ENCODE assay signal across 8 mouse cellular contexts in the genomic region with DNA sequence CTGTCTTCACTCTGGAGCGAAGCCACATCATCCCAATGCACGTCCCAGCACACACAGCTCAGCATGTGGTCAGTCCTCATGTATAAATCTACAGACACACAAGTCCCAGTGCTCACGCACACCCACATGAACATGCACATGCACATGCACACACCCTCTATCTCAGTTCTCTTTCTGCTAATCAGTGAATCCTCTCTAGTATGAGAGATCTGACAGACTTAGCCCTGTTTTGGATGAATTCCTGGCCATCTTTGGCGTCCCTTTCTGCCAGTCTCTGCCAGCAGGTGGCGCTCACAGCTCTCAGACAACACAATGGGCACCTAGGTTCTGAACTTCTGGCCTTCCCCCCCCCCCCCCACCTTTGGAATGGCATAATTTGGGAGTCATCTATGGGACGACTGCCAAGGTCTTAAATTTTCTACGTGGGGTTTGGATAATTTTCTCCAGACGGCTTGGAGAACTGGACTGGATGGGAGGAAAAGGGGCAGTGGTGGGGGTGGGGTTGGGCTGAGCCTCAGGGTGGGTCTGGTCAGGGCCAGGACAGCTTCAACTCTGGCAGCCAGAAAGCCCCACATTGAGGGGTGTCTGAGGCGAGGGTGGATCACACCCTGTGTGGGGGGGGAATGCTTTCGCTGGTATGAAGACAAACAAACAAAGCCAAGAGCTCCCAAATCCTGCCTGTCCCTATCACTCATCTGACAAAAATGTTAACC.
DNase-seq lines count a peak whose midpoint lies in the region; ATAC-seq and TF ChIP-seq lines count a peak whose summit lies in the region.

No protein-coding gene starts in this region.

- ATAC-seq in lung, embryonic 16.5 days (ENCODE audit: low read depth) = peak; percentile 57

- H3K4me3 ChIP-seq in bone marrow macrophage, adult 2 months (ENCODE audit: insufficient read depth, low read length) = no peak overlapping the region
- no peak overlapping the region for H3K4me3 ChIP-seq in forebrain, embryonic 10.5 days
- H3K4me3 ChIP-seq in layer of hippocampus, adult 2 months = no peak overlapping the region
- no peak overlapping the region for H3K4me3 ChIP-seq in lung, embryonic 16.5 days (ENCODE audit: low read length)

- no peaks in the 10 kb centered on the region for H3K9me3 ChIP-seq in forebrain, embryonic 10.5 days
- no peaks in the 10 kb centered on the region for H3K9me3 ChIP-seq in lung, embryonic 16.5 days (ENCODE audit: control insufficient read depth, low read length)

- H3K36me3 ChIP-seq in forebrain, embryonic 10.5 days (replicated peaks) = no peaks in the 10 kb centered on the region
- H3K36me3 ChIP-seq in lung, embryonic 16.5 days (ENCODE audit: control insufficient read depth, insufficient read depth, low read length) = no peaks in the 10 kb centered on the region

- no peak overlapping the region for H3K27ac ChIP-seq in bone marrow macrophage, adult 2 months (ENCODE audit: insufficient read depth, low read depth, low read length)
- peak overlapping the region; percentile 40; the same call in 1 of the 2 replicates for H3K27ac ChIP-seq in forebrain, embryonic 10.5 days
- H3K27ac ChIP-seq in layer of hippocampus, adult 2 months = no peak overlapping the region
- H3K27ac ChIP-seq in lung, embryonic 16.5 days (ENCODE audit: low read length) = no peak overlapping the region

- H3K27me3 ChIP-seq in forebrain, embryonic 10.5 days (ENCODE audit: poor library complexity, severe bottlenecking) = peaks cover 100% of the 10 kb centered on the region
- peaks cover 4% of the 10 kb centered on the region; the same call in 1 of the 2 replicates for H3K27me3 ChIP-seq in lung, embryonic 16.5 days (ENCODE audit: control insufficient read depth, insufficient read depth, low read depth, low read length)

- TF ChIP-seq POLR2A in bone marrow macrophage, adult 2 months (IDR thresholded peaks at IDR 0.05; ENCODE audit: borderline replicate concordance, low read depth, low read length) = no peak

- H3K4me1 ChIP-seq in bone marrow macrophage, adult 2 months (ENCODE audit: control insufficient read depth, insufficient read depth, low read length) = no peaks in the 10 kb centered on the region
- peaks cover 47% of the 10 kb centered on the region for H3K4me1 ChIP-seq in forebrain, embryonic 10.5 days
- H3K4me1 ChIP-seq in lung, embryonic 16.5 days (replicated peaks; ENCODE audit: control insufficient read depth, insufficient read depth, low read length) = peaks cover 21% of the 10 kb centered on the region

- WGBS in forebrain, embryonic 10.5 days = 24% methylated on average over 10 of the region's 10 CpGs
- 18% methylated on average over 10 of the region's 10 CpGs for WGBS in lung, embryonic 16.5 days

- peak; percentile 97 for TF ChIP-seq CTCF in bone marrow macrophage, adult 2 months (IDR thresholded peaks at IDR 0.05; ENCODE audit: low read depth, low read length)
- peak; percentile 80 for TF ChIP-seq CTCF in layer of hippocampus, adult 2 months (conservative IDR thresholded peaks at IDR 0.05)

- H3K4me2 ChIP-seq in lung, embryonic 16.5 days (ENCODE audit: low read depth, low read length) = no peak overlapping the region

- no peak overlapping the region for H3K9ac ChIP-seq in lung, embryonic 16.5 days (ENCODE audit: low read length)

- intact Hi-C loops in heart, postnatal 10 days (cut with DNase I) = loop anchor here (1.0 to 5.0 kb wide), 4 partner anchors 102 to 583 kb away; a partner anchor contains a TSS

- DNase-seq in CD8-positive naive resting alpha-beta T cell, adult 2 months (ENCODE audit: low read depth in 2 of 2, low spot score in 2 of 2) = peak; percentile 49 to 69
- DNase-seq in forebrain, embryonic 10.5 days (ENCODE audit: extremely low spot score, low spot score) = peak; percentile 84
- DNase-seq in heart, postnatal 10 days = peak; percentile 84 to 91
- peak; percentile 65 to 88 for DNase-seq in layer of hippocampus, adult 2 months (ENCODE audit: low spot score in 2 of 2)
- peak; percentile 45 for DNase-seq in retina, adult 2 months (ENCODE audit: low read depth, low spot score)
- peak; percentile 78 for DNase-seq in thymus, postnatal 14 days
